Mouse (Mus musculus): Measurements from ENCODE around the gene Smg1. TPM values are rescaled to one million over a fixed set of nuclear protein-coding genes. Genes with fewer than 3 reads are reported as not detected.
"Not testable (repeated sequence)": the region's sequence is repeated elsewhere in the genome, so short reads cannot be mapped to it uniquely, and the experiment has no call there.

Smg1 gene
- polyA plus RNA-seq, 3 experiments from 2014 or later = 19.5 to 33.9 (median 33.0) TPM

- ATAC-seq = no peak
Observed at GRCm38 (mm10) chr7:118249563-118249962, 6.1 kb upstream of the Smg1 start.

GRCm38 (mm10) chr7:118248069-118248468, 4.6 kb upstream of the Smg1 start:
- no peak for ATAC-seq

GRCm38 (mm10) chr7:118245260-118245659, 1.8 kb upstream of the Smg1 start:
- ATAC-seq = no peak

GRCm38 (mm10) chr7:118242911-118243412, 508 bp downstream of the Smg1 start:
- ATAC-seq = no peak

- no peak for ATAC-seq
Observed at GRCm38 (mm10) chr7:118242309-118242708, 1.2 kb downstream of the Smg1 start.

- no peak for ATAC-seq
Observed at GRCm38 (mm10) chr7:118240402-118240801, 3.1 kb downstream of the Smg1 start.

- no peak for ATAC-seq
Observed at GRCm38 (mm10) chr7:118239996-118240395, 3.5 kb downstream of the Smg1 start.

GRCm38 (mm10) chr7:118236949-118237348, 6.5 kb downstream of the Smg1 start:
- ATAC-seq = no peak

GRCm38 (mm10) chr7:118234236-118234635, 9.2 kb downstream of the Smg1 start:
- no peak for ATAC-seq

- no peak for ATAC-seq
Observed at GRCm38 (mm10) chr7:118232613-118233012, 10.9 kb downstream of the Smg1 start.

- ATAC-seq = no peak
Observed at GRCm38 (mm10) chr7:118219777-118220176, 23.7 kb downstream of the Smg1 start.

GRCm38 (mm10) chr7:118206396-118206795, 37.1 kb downstream of the Smg1 start:
- ATAC-seq = no peak

GRCm38 (mm10) chr7:118195756-118196155, 47.7 kb downstream of the Smg1 start:
- no peak for ATAC-seq

GRCm38 (mm10) chr7:118185878-118186277, 57.6 kb downstream of the Smg1 start:
- ATAC-seq = no peak

GRCm38 (mm10) chr7:118184604-118185003, 58.9 kb downstream of the Smg1 start:
- ATAC-seq = no peak

GRCm38 (mm10) chr7:118181123-118181522, 62.3 kb downstream of the Smg1 start:
- no peak for ATAC-seq

GRCm38 (mm10) chr7:118179782-118180181, 63.7 kb downstream of the Smg1 start:
- no peak for ATAC-seq

- ATAC-seq = no peak
Observed at GRCm38 (mm10) chr7:118175821-118176355, 67.6 kb downstream of the Smg1 start.

GRCm38 (mm10) chr7:118170125-118170524, 73.3 kb downstream of the Smg1 start:
- not testable (repeated sequence) for ATAC-seq

GRCm38 (mm10) chr7:118163006-118163405, 80.5 kb downstream of the Smg1 start:
- ATAC-seq = no peak

GRCm38 (mm10) chr7:118160121-118160520, 83.3 kb downstream of the Smg1 start:
- no peak for ATAC-seq

GRCm38 (mm10) chr7:118156461-118156860, 87.0 kb downstream of the Smg1 start:
- ATAC-seq = no peak

- no peak for ATAC-seq
Observed at GRCm38 (mm10) chr7:118154150-118154549, 89.3 kb downstream of the Smg1 start.

GRCm38 (mm10) chr7:118143602-118144001, 99.9 kb downstream of the Smg1 start:
- no peak for ATAC-seq

- no peak for ATAC-seq
Observed at GRCm38 (mm10) chr7:118143123-118143522, 100.3 kb downstream of the Smg1 start.

All from inflammation-experienced regulatory T-cells, adult 6 months (primary cell).